Mouse (Mus musculus): ENCODE measurements around the gene Lrrc4c.

Lrrc4c gene

GRCm38 (mm10) chr2:97604688-97605215, 1286.8 kb downstream of the Lrrc4c start:
- DNase-seq (ENCODE audit: low spot score in 2 of 2): no peak

- DNase-seq (ENCODE audit: low spot score in 2 of 2): no peak
These were observed 1291.5 kb downstream of the Lrrc4c start for GRCm38 (mm10) chr2:97609436-97609835.

GRCm38 (mm10) chr2:97610566-97610965, 1292.6 kb downstream of the Lrrc4c start:
- DNase-seq (ENCODE audit: low spot score in 2 of 2): no peak

GRCm38 (mm10) chr2:97614724-97615123, 1296.8 kb downstream of the Lrrc4c start:
- DNase-seq (ENCODE audit: low spot score in 2 of 2): no peak

- DNase-seq (ENCODE audit: low spot score in 2 of 2): no peak
These were observed 1300.6 kb downstream of the Lrrc4c start for GRCm38 (mm10) chr2:97618589-97618988.

GRCm38 (mm10) chr2:97639941-97640340, 1322.0 kb downstream of the Lrrc4c start:
- no peak for DNase-seq (ENCODE audit: low spot score in 2 of 2)

GRCm38 (mm10) chr2:97641661-97642060, 1323.7 kb downstream of the Lrrc4c start:
- no peak for DNase-seq (ENCODE audit: low spot score in 2 of 2)

- DNase-seq (ENCODE audit: low spot score in 2 of 2): no peak
These were observed 1334.7 kb downstream of the Lrrc4c start for GRCm38 (mm10) chr2:97652711-97653110.

All from spleen, postnatal 36 days (tissue).